Mouse (Mus musculus): Measurements from ENCODE around the gene Nat8f5. TPM values are rescaled to one million over a fixed set of nuclear protein-coding genes. Genes with fewer than 3 reads are reported as not detected.
A peak's percentile ranks its signal among the peaks of the same experiment; 100 is the strongest.
"Not testable (repeated sequence)": the region's sequence is repeated elsewhere in the genome, so short reads cannot be mapped to it uniquely, and the experiment has no call there.

Gene Nat8f5
- polyA plus RNA-seq, 1 experiment from 2014 or later = not detected

- no peak overlapping the region for H3K4me3 ChIP-seq
- 78% methylated on average over 3 of the region's 3 CpGs for WGBS
- H3K36me3 ChIP-seq = no peaks in the 10 kb centered on the region
- ATAC-seq (ENCODE audit: insufficient number of reproducible peaks, low FRiP score) = no peak
- H3K27me3 ChIP-seq (replicated peaks) = no peaks in the 10 kb centered on the region
- no peak overlapping the region for H3K9ac ChIP-seq
- no peaks in the 10 kb centered on the region for H3K4me1 ChIP-seq (replicated peaks)
- H3K4me2 ChIP-seq = no peak overlapping the region
- H3K9me3 ChIP-seq (replicated peaks) = no peaks in the 10 kb centered on the region
- no peak overlapping the region for H3K27ac ChIP-seq (ENCODE audit: poor library complexity, severe bottlenecking)
Measured at GRCm38 (mm10) chr6:85853481-85853880, 32.7 kb upstream of the Nat8f5 start.

DNA sequence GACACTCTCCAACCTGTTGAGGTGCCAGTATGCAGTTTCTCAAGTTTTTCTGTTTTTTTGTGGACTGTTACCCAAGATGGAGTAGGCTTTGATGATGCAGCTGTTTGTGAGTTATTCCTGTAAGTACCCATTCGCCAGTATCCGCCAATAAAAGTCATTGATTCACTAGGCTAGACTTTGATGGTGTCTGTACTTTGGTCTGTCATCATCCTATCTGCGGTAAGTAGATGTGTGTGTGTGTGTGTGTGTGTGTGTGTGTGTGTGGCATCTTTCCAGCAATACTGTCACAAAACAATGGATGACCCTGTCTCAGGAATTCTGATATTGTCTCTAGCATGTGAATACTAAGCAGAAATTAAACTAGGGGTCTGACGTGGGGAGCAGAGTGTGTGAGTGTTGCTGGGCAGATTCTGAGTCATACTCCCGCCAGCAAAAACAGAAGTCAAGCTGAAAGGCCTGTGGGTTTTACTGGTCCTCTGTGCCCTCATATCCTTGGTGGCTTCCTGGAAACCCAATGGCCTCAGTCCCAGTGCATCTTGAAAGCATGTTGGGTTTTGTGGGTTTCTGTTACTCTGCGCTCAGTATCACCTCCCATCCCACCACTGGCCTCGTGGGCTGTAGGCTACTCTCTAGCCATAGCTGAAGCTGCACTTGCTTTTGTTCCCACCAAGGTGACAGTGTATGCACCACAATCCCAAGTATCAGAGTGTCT is 30.4 kb upstream of the Nat8f5 start:
- no peak overlapping the region for H3K4me3 ChIP-seq
- no peak for ATAC-seq (ENCODE audit: insufficient number of reproducible peaks, low FRiP score)
- H3K4me2 ChIP-seq = no peak overlapping the region
- H3K27ac ChIP-seq (ENCODE audit: poor library complexity, severe bottlenecking) = no peak overlapping the region
- WGBS = 77% methylated on average over 7 of the region's 7 CpGs
- H3K36me3 ChIP-seq = no peaks in the 10 kb centered on the region
- H3K4me1 ChIP-seq (replicated peaks) = no peaks in the 10 kb centered on the region
- no peaks in the 10 kb centered on the region for H3K27me3 ChIP-seq (replicated peaks)
- H3K9ac ChIP-seq = no peak overlapping the region
- H3K9me3 ChIP-seq (replicated peaks) = no peaks in the 10 kb centered on the region

DNA sequence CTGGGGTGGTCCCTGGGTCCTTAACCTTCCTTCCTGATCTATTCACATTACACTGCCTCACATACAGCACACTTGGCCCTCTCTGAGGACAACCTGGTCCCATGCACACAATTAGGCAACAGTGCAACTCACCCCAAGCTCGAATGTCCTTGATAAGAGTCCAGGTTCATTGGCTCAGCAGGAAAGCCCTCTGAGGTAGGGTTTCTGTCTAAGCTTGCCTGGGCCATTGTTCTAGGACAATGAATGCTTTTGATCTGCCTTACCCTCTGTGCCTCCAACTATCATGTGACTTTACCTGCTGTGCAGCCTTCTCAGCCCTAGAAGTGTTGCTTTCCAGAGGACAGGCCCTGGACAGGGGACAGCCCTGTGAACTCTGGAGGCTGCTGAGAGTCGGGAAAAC is 28.5 kb upstream of the Nat8f5 start:
- ATAC-seq (ENCODE audit: insufficient number of reproducible peaks, low FRiP score) = no peak
- no peaks in the 10 kb centered on the region; the same call in 1 of the 2 replicates for H3K9me3 ChIP-seq (replicated peaks)
- H3K4me2 ChIP-seq = no peak overlapping the region

DNA sequence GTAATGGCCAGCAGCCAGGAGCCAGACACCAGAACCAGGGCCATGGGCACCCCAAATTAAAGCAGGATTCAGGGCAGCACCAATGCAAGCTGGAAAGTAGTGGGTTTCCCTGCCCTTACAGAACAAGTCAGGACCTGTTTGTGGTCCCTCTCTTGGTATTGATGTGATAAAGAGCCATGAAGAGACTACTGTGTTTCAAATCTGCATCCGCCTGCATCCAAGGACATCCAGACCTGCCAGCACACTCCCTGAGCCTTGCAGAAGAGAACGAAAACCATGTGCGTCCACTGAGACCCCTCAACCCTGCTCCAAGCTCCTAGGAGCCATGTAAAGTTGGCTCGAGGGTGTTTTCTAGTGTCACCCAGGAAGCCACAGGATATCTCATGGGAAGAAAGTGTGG is 27.4 kb upstream of the Nat8f5 start:
- 79% methylated on average over 4 of the region's 4 CpGs for WGBS
- ATAC-seq (ENCODE audit: insufficient number of reproducible peaks, low FRiP score) = no peak
- H3K27me3 ChIP-seq (replicated peaks) = no peaks in the 10 kb centered on the region

More for the DNA sequence above, 28.5 kb upstream of the Nat8f5 start:
- H3K4me1 ChIP-seq (replicated peaks) = no peaks in the 10 kb centered on the region
- H3K9ac ChIP-seq = no peak overlapping the region
- no peaks in the 10 kb centered on the region for H3K36me3 ChIP-seq
- 32% methylated on average over 2 of the region's 2 CpGs for WGBS
- no peak overlapping the region for H3K27ac ChIP-seq (ENCODE audit: poor library complexity, severe bottlenecking)
- no peak overlapping the region for H3K4me3 ChIP-seq
- H3K27me3 ChIP-seq (replicated peaks) = no peaks in the 10 kb centered on the region

GRCm38 (mm10) chr6:85846921-85847320 is 26.1 kb upstream of the Nat8f5 start:
- no peak for ATAC-seq (ENCODE audit: insufficient number of reproducible peaks, low FRiP score)
- H3K4me3 ChIP-seq = no peak overlapping the region
- WGBS = 35% methylated on average over 1 of the region's 1 CpGs

More for the DNA sequence above, 27.4 kb upstream of the Nat8f5 start:
- Histone ChIP-seq H3K4me3 (no peak overlapping the region), H3K4me1 (replicated peaks) (no peaks in the 10 kb centered on the region), H3K9ac (no peak overlapping the region), H3K36me3 (no peaks in the 10 kb centered on the region), H3K4me2 (no peak overlapping the region), H3K27ac (ENCODE audit: poor library complexity, severe bottlenecking) (no peak overlapping the region), H3K9me3 (replicated peaks) (no peaks in the 10 kb centered on the region; the same call in 1 of the 2 replicates)

DNA sequence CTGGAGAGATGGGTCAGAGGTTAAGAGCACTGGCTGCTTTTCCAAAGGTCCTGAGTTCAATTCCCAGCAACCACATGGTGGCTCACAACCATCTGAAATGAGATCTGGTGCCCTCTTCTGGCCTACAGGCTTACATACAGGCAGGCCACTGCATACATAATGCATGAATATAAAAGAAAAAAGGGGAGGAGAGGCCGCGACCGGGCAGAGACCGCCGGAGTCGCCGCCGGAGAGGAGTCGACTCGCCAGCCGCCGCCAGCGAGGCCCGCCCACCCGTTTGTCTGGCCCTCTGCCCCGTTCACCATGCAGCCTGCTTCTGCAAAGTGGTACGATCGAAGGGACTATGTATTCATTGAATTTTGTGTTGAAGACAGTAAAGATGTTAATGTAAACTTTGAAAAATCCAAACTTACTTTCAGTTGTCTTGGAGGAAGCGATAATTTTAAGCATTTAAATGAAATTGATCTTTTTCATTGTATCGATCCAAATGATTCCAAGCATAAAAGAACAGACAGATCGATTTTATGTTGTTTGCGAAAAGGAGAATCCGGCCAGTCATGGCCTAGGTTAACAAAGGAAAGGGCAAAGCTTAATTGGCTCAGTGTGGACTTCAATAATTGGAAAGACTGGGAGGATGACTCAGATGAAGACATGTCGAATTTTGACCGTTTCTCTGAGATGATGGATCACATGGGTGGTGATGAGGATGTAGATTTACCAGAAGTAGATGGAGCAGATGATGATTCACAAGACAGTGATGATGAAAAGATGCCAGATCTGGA is 23.1 kb upstream of the Nat8f5 start:
- H3K4me1 ChIP-seq (replicated peaks); H3K9ac ChIP-seq; H3K27me3 ChIP-seq (replicated peaks); ATAC-seq (ENCODE audit: insufficient number of reproducible peaks, low FRiP score); H3K4me3 ChIP-seq; H3K9me3 ChIP-seq (replicated peaks); H3K36me3 ChIP-seq; H3K4me2 ChIP-seq; H3K27ac ChIP-seq (ENCODE audit: poor library complexity, severe bottlenecking): not testable (repeated sequence)
- 72% methylated on average over 25 of the region's 25 CpGs for WGBS

More at GRCm38 (mm10) chr6:85846921-85847320, 26.1 kb upstream of the Nat8f5 start:
- Histone ChIP-seq H3K36me3 (no peaks in the 10 kb centered on the region), H3K9me3 (replicated peaks) (no peaks in the 10 kb centered on the region; the same call in 1 of the 2 replicates), H3K27me3 (replicated peaks) (no peaks in the 10 kb centered on the region), H3K27ac (ENCODE audit: poor library complexity, severe bottlenecking) (no peak overlapping the region), H3K4me1 (replicated peaks) (no peaks in the 10 kb centered on the region), H3K4me2 (no peak overlapping the region), H3K9ac (no peak overlapping the region)

GRCm38 (mm10) chr6:85839982-85840381 is 19.2 kb upstream of the Nat8f5 start:
- Histone ChIP-seq H3K36me3 (no peaks in the 10 kb centered on the region), H3K9me3 (replicated peaks) (no peaks in the 10 kb centered on the region), H3K27me3 (replicated peaks) (no peaks in the 10 kb centered on the region), H3K4me2 (no peak overlapping the region), H3K9ac (no peak overlapping the region), H3K4me1 (replicated peaks) (0 out of 2 replicates have a peak, but pooled peaks cover 2% of the 10 kb centered on the region), H3K27ac (ENCODE audit: poor library complexity, severe bottlenecking) (no peak overlapping the region), H3K4me3 (no peak overlapping the region)
- ATAC-seq (ENCODE audit: insufficient number of reproducible peaks, low FRiP score) = no peak
- WGBS = 58% methylated on average over 4 of the region's 4 CpGs

- Histone ChIP-seq H3K4me3 (no peak overlapping the region), H3K27ac (ENCODE audit: poor library complexity, severe bottlenecking) (no peak overlapping the region), H3K4me2 (no peak overlapping the region), H3K27me3 (replicated peaks) (no peaks in the 10 kb centered on the region), H3K9me3 (replicated peaks) (no peaks in the 10 kb centered on the region), H3K4me1 (replicated peaks) (0 out of 2 replicates have a peak, but pooled peaks cover 2% of the 10 kb centered on the region), H3K9ac (no peak overlapping the region), H3K36me3 (no peaks in the 10 kb centered on the region)
- WGBS = 80% methylated on average over 8 of the region's 8 CpGs
- ATAC-seq (ENCODE audit: insufficient number of reproducible peaks, low FRiP score) = no peak
Measured at GRCm38 (mm10) chr6:85838674-85839073, 17.9 kb upstream of the Nat8f5 start.

- ATAC-seq (ENCODE audit: insufficient number of reproducible peaks, low FRiP score); H3K36me3 ChIP-seq; H3K9me3 ChIP-seq (replicated peaks); H3K9ac ChIP-seq; H3K27me3 ChIP-seq (replicated peaks); H3K4me1 ChIP-seq (replicated peaks); H3K27ac ChIP-seq (ENCODE audit: poor library complexity, severe bottlenecking): not testable (repeated sequence)
- Histone ChIP-seq H3K4me3 (peak overlapping the region; percentile 15; the same call in 1 of the 2 replicates), H3K4me2 (peak overlapping the region; percentile 60)
- WGBS = 18% methylated on average over 12 of the region's 12 CpGs
Measured at GRCm38 (mm10) chr6:85837307-85837706, 16.5 kb upstream of the Nat8f5 start.

- H3K4me3 ChIP-seq = 0 out of 2 replicates have a peak overlapping the region, but pooled peaks have one; percentile 15
- H3K27ac ChIP-seq (ENCODE audit: poor library complexity, severe bottlenecking) = not testable (repeated sequence)
Measured at GRCm38 (mm10) chr6:85836827-85837226, 16.1 kb upstream of the Nat8f5 start.

GRCm38 (mm10) chr6:85836098-85836497 is 15.3 kb upstream of the Nat8f5 start:
- H3K4me2 ChIP-seq; H3K27ac ChIP-seq (ENCODE audit: poor library complexity, severe bottlenecking); ATAC-seq (ENCODE audit: insufficient number of reproducible peaks, low FRiP score); H3K4me1 ChIP-seq (replicated peaks); H3K9ac ChIP-seq; H3K27me3 ChIP-seq (replicated peaks); H3K4me3 ChIP-seq; H3K9me3 ChIP-seq (replicated peaks); H3K36me3 ChIP-seq: not testable (repeated sequence)
- WGBS = 68% methylated on average over 5 of the region's 5 CpGs

More at GRCm38 (mm10) chr6:85836827-85837226, 16.1 kb upstream of the Nat8f5 start:
- not testable (repeated sequence) for H3K9me3 ChIP-seq (replicated peaks); H3K36me3 ChIP-seq; H3K4me1 ChIP-seq (replicated peaks); ATAC-seq (ENCODE audit: insufficient number of reproducible peaks, low FRiP score); H3K27me3 ChIP-seq (replicated peaks); H3K9ac ChIP-seq
- 22% methylated on average over 9 of the region's 9 CpGs for WGBS
- peak overlapping the region; percentile 60 for H3K4me2 ChIP-seq

Measured in heart, embryonic 12.5 days (tissue).